Mouse (Mus musculus): ENCODE measurements around the gene Haao.

DNA sequence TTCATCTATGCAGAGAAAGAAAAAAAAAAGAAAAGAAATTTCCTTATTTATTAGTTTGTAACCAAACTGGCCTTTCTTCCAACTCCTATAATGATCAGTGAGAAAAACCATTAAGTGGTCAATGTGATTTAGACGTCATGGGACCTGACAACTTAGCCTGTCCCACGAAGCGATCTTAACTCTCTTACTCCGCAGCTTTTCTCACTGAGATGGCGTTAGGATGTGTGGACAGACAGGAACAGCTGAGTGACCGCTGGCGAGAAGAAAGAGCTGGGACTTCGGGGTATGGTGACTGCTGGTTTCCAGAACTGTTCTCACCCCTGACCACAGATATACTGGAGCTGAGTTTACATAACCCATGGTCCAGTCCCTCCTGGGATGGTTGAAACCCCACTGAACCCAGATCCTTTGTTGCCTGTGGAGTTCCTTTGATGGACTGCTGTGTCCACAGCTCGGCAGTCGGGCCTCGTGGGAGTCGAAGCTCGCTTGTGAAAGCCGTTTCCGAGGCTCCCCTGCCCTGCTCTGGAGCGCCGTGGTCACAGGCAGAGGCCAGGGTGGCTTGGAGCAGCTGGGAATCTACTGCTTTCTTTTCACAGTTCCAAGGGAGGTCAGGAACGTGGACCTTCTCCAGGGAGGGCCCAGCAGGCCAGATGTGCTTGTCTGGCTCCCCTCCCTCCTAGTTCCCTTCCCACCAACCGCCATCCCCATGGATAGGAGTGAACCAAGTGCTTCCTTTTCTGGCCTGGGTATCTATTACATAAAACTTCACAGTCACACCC is 25.8 kb upstream of the Haao start:
- no peak for TF ChIP-seq CTCF (IDR thresholded peaks at IDR 0.05; ENCODE audit: low read depth, low read length)
- TF ChIP-seq GATA1 (IDR thresholded peaks at IDR 0.05; ENCODE audit: borderline replicate concordance, low read length), result no peak
- no peak for TF ChIP-seq POLR2AphosphoS5 (IDR thresholded peaks at IDR 0.05; ENCODE audit: insufficient replicate concordance, low read depth, low read length)
- TF ChIP-seq TAL1 (conservative IDR thresholded peaks at IDR 0.05; ENCODE audit: low read depth, low read length), result no peak

Measured in G1E (cell line).